In the genomic region with DNA sequence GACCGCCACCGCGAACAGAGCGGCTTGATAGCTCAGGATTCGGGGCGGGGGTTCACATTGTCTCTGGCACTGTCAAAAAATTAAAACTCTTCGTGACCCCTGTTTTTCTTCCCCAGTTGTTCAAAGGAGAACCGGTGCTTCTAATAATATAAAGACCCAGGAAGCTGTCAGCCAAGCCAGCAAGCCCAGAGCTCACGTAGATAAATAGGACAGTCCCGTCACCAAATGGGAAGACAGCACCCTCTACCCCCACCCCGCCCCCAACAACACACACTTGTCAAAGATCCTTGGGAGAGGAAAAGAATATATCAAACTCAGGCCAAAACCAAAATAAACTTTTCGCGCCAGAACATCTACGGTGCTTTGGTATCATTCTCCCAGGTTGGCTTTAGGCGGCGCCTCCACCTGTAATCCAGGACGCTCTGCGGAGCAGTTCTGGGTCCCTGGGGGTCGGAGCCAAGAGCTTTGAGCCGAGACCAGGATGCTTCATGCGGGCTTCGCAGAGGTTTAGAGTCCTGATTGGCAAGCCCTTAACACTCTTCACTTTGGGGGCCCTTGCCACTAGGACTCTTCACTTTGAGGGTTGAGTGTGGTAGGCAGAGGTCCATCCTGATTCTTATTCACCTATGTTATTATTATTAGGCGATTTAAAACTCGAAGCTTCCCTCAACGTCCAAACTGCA, we compare ENCODE assay signal across 10 mouse cellular contexts. TPM values are rescaled to one million over a fixed set of nuclear protein-coding genes. Genes with fewer than 3 reads are reported as not detected.
A peak's percentile ranks its signal among the peaks of the same experiment; 100 is the strongest.
DNase-seq lines count a peak whose midpoint lies in the region; ATAC-seq and TF ChIP-seq lines count a peak whose summit lies in the region.
"Had no signal": no experiment of that assay in that cellular context is flagged by ENCODE, and none has a peak within 500 bp of the region (broad histone marks: within the 10 kb centered on the region; RNA-seq: fewer than 3 reads in every experiment).

No protein-coding gene starts in this region.

- peak overlapping the region; percentile 35; the same call in 1 of the 2 replicates for H3K4me2 ChIP-seq in liver, embryonic 12.5 days
- no peak overlapping the region for H3K4me2 ChIP-seq in liver, postnatal 0 days (ENCODE audit: low read depth, low read length)
- peak overlapping the region; percentile 29 for H3K4me2 ChIP-seq in stomach, embryonic 14.5 days (replicated peaks; ENCODE audit: low read depth, low read length)

- no peak overlapping the region for H3K9ac ChIP-seq in liver, embryonic 12.5 days
- H3K9ac ChIP-seq in liver, postnatal 0 days (replicated peaks), result no peak overlapping the region
- no peak overlapping the region for H3K9ac ChIP-seq in stomach, embryonic 14.5 days (replicated peaks; ENCODE audit: low read depth, low read length)

- H3K27ac ChIP-seq in liver, embryonic 12.5 days, result no peak overlapping the region
- no peak overlapping the region for H3K27ac ChIP-seq in liver, postnatal 0 days (ENCODE audit: low read depth)
- H3K27ac ChIP-seq in forebrain, embryonic 10.5 days, result no peak overlapping the region
- no peak overlapping the region for H3K27ac ChIP-seq in limb, embryonic 10.5 days
- no peak overlapping the region for H3K27ac ChIP-seq in stomach, embryonic 14.5 days (ENCODE audit: low read length)

- no peaks in the 10 kb centered on the region for H3K9me3 ChIP-seq in liver, embryonic 12.5 days (replicated peaks)
- H3K9me3 ChIP-seq in liver, postnatal 0 days (ENCODE audit: low read length), result no peaks in the 10 kb centered on the region
- H3K9me3 ChIP-seq in forebrain, embryonic 10.5 days, result no peaks in the 10 kb centered on the region
- H3K9me3 ChIP-seq in limb, embryonic 10.5 days (replicated peaks), result no peaks in the 10 kb centered on the region
- H3K9me3 ChIP-seq in stomach, embryonic 14.5 days (ENCODE audit: control insufficient read depth, low read depth, low read length), result no peaks in the 10 kb centered on the region

- no peak for TF ChIP-seq CTCF in liver, postnatal 0 days (IDR thresholded peaks at IDR 0.05; ENCODE audit: low read depth)

- DNase-seq in liver, postnatal 0 days, result no peak
- DNase-seq in forebrain, embryonic 10.5 days (ENCODE audit: extremely low spot score, low spot score), result peak; percentile 38
- DNase-seq in limb, embryonic 10.5 days (ENCODE audit: low spot score), result peak; percentile 42
- no peak for DNase-seq in thymus, postnatal 4 days
- DNase-seq in right cerebral cortex, adult 18-20 months, result no peak
- DNase-seq in frontal cortex, postnatal 14 days (ENCODE audit: low spot score in 2 of 2), result no peak
- DNase-seq: gastrocnemius, postnatal 36 days had no signal

- 4% methylated on average over 25 of the region's 25 CpGs for WGBS in liver, embryonic 12.5 days (ENCODE audit: insufficient replicate concordance)
- 1% methylated on average over 25 of the region's 25 CpGs for WGBS in liver, postnatal 0 days (ENCODE audit: insufficient replicate concordance)
- WGBS in forebrain, embryonic 10.5 days, result under 1% methylated on average over 25 of the region's 25 CpGs
- WGBS in limb, embryonic 10.5 days, result under 1% methylated on average over 25 of the region's 25 CpGs
- under 1% methylated on average over 25 of the region's 25 CpGs for WGBS in stomach, embryonic 14.5 days

- TF ChIP-seq EP300 in liver, postnatal 0 days (IDR thresholded peaks at IDR 0.05; ENCODE audit: low read depth), result no peak

- H3K4me3 ChIP-seq in liver, embryonic 12.5 days, result peak overlapping the region; percentile 9; the same call in 1 of the 2 replicates
- H3K4me3 ChIP-seq in liver, postnatal 0 days (ENCODE audit: low read depth, low read length), result no peak overlapping the region
- peak overlapping the region; percentile 43 for H3K4me3 ChIP-seq in forebrain, embryonic 10.5 days
- peak overlapping the region; percentile 36 for H3K4me3 ChIP-seq in limb, embryonic 10.5 days
- peak overlapping the region; percentile 21; the same call in 1 of the 2 replicates for H3K4me3 ChIP-seq in stomach, embryonic 14.5 days (ENCODE audit: low read depth, low read length)

- no peak for ATAC-seq in liver, embryonic 12.5 days
- no peak for ATAC-seq in liver, postnatal 0 days
- no peak for ATAC-seq in stomach, embryonic 14.5 days (ENCODE audit: insufficient number of reproducible peaks, insufficient read depth, low FRiP score, low read depth)
- ATAC-seq: Patski had no signal

- H3K36me3 ChIP-seq in liver, embryonic 12.5 days, result no peaks in the 10 kb centered on the region
- no peaks in the 10 kb centered on the region for H3K36me3 ChIP-seq in liver, postnatal 0 days (replicated peaks; ENCODE audit: insufficient read depth, low read length)
- no peaks in the 10 kb centered on the region for H3K36me3 ChIP-seq in forebrain, embryonic 10.5 days (replicated peaks)
- H3K36me3 ChIP-seq in limb, embryonic 10.5 days, result no peaks in the 10 kb centered on the region
- no peaks in the 10 kb centered on the region for H3K36me3 ChIP-seq in stomach, embryonic 14.5 days (ENCODE audit: control insufficient read depth, insufficient read depth, low read length)

- H3K4me1 ChIP-seq in liver, embryonic 12.5 days, result no peaks in the 10 kb centered on the region
- no peaks in the 10 kb centered on the region for H3K4me1 ChIP-seq in liver, postnatal 0 days (ENCODE audit: insufficient read depth)
- peaks cover 50% of the 10 kb centered on the region for H3K4me1 ChIP-seq in forebrain, embryonic 10.5 days
- peaks cover 35% of the 10 kb centered on the region for H3K4me1 ChIP-seq in limb, embryonic 10.5 days
- peaks cover 5% of the 10 kb centered on the region; the same call in 1 of the 2 replicates for H3K4me1 ChIP-seq in stomach, embryonic 14.5 days (ENCODE audit: control insufficient read depth, insufficient read depth, low read length)

- H3K27me3 ChIP-seq in liver, embryonic 12.5 days (replicated peaks), result peaks cover 97% of the 10 kb centered on the region
- peaks cover 84% of the 10 kb centered on the region for H3K27me3 ChIP-seq in liver, postnatal 0 days (ENCODE audit: insufficient read depth, low read length)
- H3K27me3 ChIP-seq in forebrain, embryonic 10.5 days (ENCODE audit: poor library complexity, severe bottlenecking), result peaks cover 100% of the 10 kb centered on the region
- peaks cover 99% of the 10 kb centered on the region for H3K27me3 ChIP-seq in limb, embryonic 10.5 days (ENCODE audit: low read depth, poor library complexity, severe bottlenecking)
- H3K27me3 ChIP-seq in stomach, embryonic 14.5 days (ENCODE audit: control insufficient read depth, insufficient read depth, low read length), result peaks cover 56% of the 10 kb centered on the region

RNA-seq across cellular contexts. Expression of a gene that starts 0.5 kb away (rescaled TPM):
- polyA plus RNA-seq in liver, embryonic 12.5 days (2016; fragmentation: Nextera tagmentation; extraction: Ambion mirVana), result not detected in 2 replicates
- polyA plus RNA-seq in liver, postnatal 0 days (2015; fragmentation: Nextera tagmentation; extraction: Ambion mirVana), result not detected in 2 replicates
- 1.4 and 2.1 TPM in 2 replicates for polyA plus RNA-seq in forebrain, embryonic 10.5 days (2016; fragmentation: Nextera tagmentation; extraction: Ambion mirVana)
- 0.71 and 0.80 TPM in 2 replicates for polyA plus RNA-seq in limb, embryonic 10.5 days (2016; fragmentation: Nextera tagmentation; extraction: Ambion mirVana)
- polyA plus RNA-seq in stomach, embryonic 14.5 days (2014; fragmentation: Nextera tagmentation; extraction: Ambion mirVana), result not detected in 2 replicates
- polyA plus RNA-seq: Patski had no signal

Comparison
In these comparisons a context has a peak if more than half of its experiments do, and no peak if none do; other contexts are left out.
1. DNase-seq: peak in forebrain, embryonic 10.5 days (single experiment) and limb, embryonic 10.5 days (single experiment); none in liver, postnatal 0 days (single experiment), thymus, postnatal 4 days (single experiment), right cerebral cortex, adult 18-20 months (single experiment) and frontal cortex, postnatal 14 days (0 of 2).